ENCODE assay signal across 20 mouse cellular contexts in genomic region chr9:113417106-113417505, GRCm38 (mm10).
DNase-seq lines count a peak whose midpoint lies in the region; ATAC-seq lines count a peak whose summit lies in the region.
"Had no signal": no experiment of that assay in that cellular context is flagged by ENCODE, and none has a peak within 500 bp of the region (broad histone marks: within the 10 kb centered on the region; RNA-seq: fewer than 3 reads in every experiment).

No protein-coding gene starts in this region.

- no peaks in the 10 kb centered on the region for H3K27me3 ChIP-seq in embryonic facial prominence, embryonic 11.5 days (ENCODE audit: control insufficient read depth, insufficient read depth, low read length)
- H3K27me3 ChIP-seq in embryonic facial prominence, embryonic 10.5 days (replicated peaks; ENCODE audit: low read depth, poor library complexity, severe bottlenecking): no peaks in the 10 kb centered on the region
- H3K27me3 ChIP-seq in heart, embryonic 10.5 days (ENCODE audit: insufficient read depth, poor library complexity, severe bottlenecking): no peaks in the 10 kb centered on the region
- H3K27me3 ChIP-seq: Patski had no signal

- H3K4me3 ChIP-seq in embryonic facial prominence, embryonic 11.5 days (ENCODE audit: low read depth, low read length): no peak overlapping the region
- H3K4me3 ChIP-seq in embryonic facial prominence, embryonic 10.5 days: no peak overlapping the region
- no peak overlapping the region for H3K4me3 ChIP-seq in heart, embryonic 10.5 days

- 0 out of 2 replicates have a peak, but pooled peaks have one; percentile 65 for ATAC-seq in embryonic facial prominence, embryonic 11.5 days (replicated peaks; ENCODE audit: insufficient number of reproducible peaks, low FRiP score, low TSS enrichment, low read depth)
- ATAC-seq: activated CD4-positive, CD25-positive, alpha-beta regulatory T cell, adult 4 months; CD4-positive, CD25-positive, alpha-beta regulatory T cell, adult 4 months; Patski had no signal

- H3K4me1 ChIP-seq in embryonic facial prominence, embryonic 11.5 days (ENCODE audit: control insufficient read depth, insufficient read depth, low read length): no peaks in the 10 kb centered on the region
- peaks cover 14% of the 10 kb centered on the region for H3K4me1 ChIP-seq in embryonic facial prominence, embryonic 10.5 days
- 0 out of 2 replicates have a peak, but pooled peaks cover 8% of the 10 kb centered on the region for H3K4me1 ChIP-seq in heart, embryonic 10.5 days

- no peak overlapping the region for H3K9ac ChIP-seq in embryonic facial prominence, embryonic 11.5 days (replicated peaks; ENCODE audit: low read length)

- no peaks in the 10 kb centered on the region for H3K36me3 ChIP-seq in embryonic facial prominence, embryonic 11.5 days (replicated peaks; ENCODE audit: control insufficient read depth, insufficient read depth, low read depth, low read length)
- no peaks in the 10 kb centered on the region for H3K36me3 ChIP-seq in embryonic facial prominence, embryonic 10.5 days (replicated peaks)
- H3K36me3 ChIP-seq in heart, embryonic 10.5 days: no peaks in the 10 kb centered on the region
- H3K36me3 ChIP-seq: G1E had no signal

- H3K27ac ChIP-seq in embryonic facial prominence, embryonic 11.5 days (replicated peaks; ENCODE audit: low read depth, low read length): no peak overlapping the region
- no peak overlapping the region for H3K27ac ChIP-seq in embryonic facial prominence, embryonic 10.5 days (replicated peaks)
- no peak overlapping the region for H3K27ac ChIP-seq in heart, embryonic 10.5 days

- WGBS in embryonic facial prominence, embryonic 11.5 days: 92% methylated on average over 3 of the region's 3 CpGs
- WGBS in embryonic facial prominence, embryonic 10.5 days: 89% methylated on average over 3 of the region's 3 CpGs
- WGBS in heart, embryonic 10.5 days: 81% methylated on average over 3 of the region's 3 CpGs

- H3K9me3 ChIP-seq in embryonic facial prominence, embryonic 11.5 days (replicated peaks; ENCODE audit: control insufficient read depth, low read length): no peaks in the 10 kb centered on the region
- no peaks in the 10 kb centered on the region for H3K9me3 ChIP-seq in embryonic facial prominence, embryonic 10.5 days
- no peaks in the 10 kb centered on the region for H3K9me3 ChIP-seq in heart, embryonic 10.5 days

- H3K4me2 ChIP-seq in embryonic facial prominence, embryonic 11.5 days (ENCODE audit: low read depth, low read length): no peak overlapping the region

- DNase-seq in embryonic facial prominence, embryonic 11.5 days (ENCODE audit: low spot score): no peak
- no peak for DNase-seq in embryonic facial prominence, embryonic 10.5 days (ENCODE audit: low spot score)
- peak; percentile 64 for DNase-seq in heart, adult 11 months
- DNase-seq in heart, adult 9 months (ENCODE audit: low spot score in 2 of 2): no peak
- peak; percentile 69 for DNase-seq in heart, embryonic 10.5 days (ENCODE audit: low spot score)
- DNase-seq in heart, adult 8-10 months (ENCODE audit: low spot score): no peak
- DNase-seq: adrenal gland, adult 2 months; adrenal gland, adult 8-10 months; adrenal gland, postnatal 10 days; adrenal gland, postnatal 14 days; adrenal gland, postnatal 25 days; adrenal gland, postnatal 36 days; B cell, adult 2 months; cerebellum, adult 11 months; cerebellum, adult 11-12 months; cerebellum, adult 18-20 months had no signal

Comparison
In these comparisons a context has a peak if more than half of its experiments do, and no peak if none do; other contexts are left out.
1. DNase-seq: peak in heart, adult 11 months (single experiment) and heart, embryonic 10.5 days (single experiment); none in embryonic facial prominence, embryonic 11.5 days (single experiment), embryonic facial prominence, embryonic 10.5 days (single experiment), heart, adult 9 months (0 of 2) and heart, adult 8-10 months (single experiment).